Mouse (Mus musculus) CH12.LX (cell line): ENCODE results near the gene Cyfip2.

Experiments
- CHD2 ChIP-seq: IDR thresholded peaks from 2 replicates; pipeline ENCODE4 v1.6.1; 2011; ENCODE audit warnings: low read length, improper control_type of control experiment
- CTCF ChIP-seq, 2 experiments: IDR thresholded peaks in 1 of 2; conservative IDR thresholded peaks in 1 of 2; 2 replicates each; pipeline ENCODE4 v1.5.1; 2011 to 2012; ENCODE audit warnings: low read depth in 2 of 2, low read length in 2 of 2, improper control_type of control experiment in 1 of 2, inconsistent platforms in 1 of 2, mild to moderate bottlenecking in 1 of 2, moderate library complexity in 1 of 2
- MEF2A ChIP-seq: IDR thresholded peaks from 2 replicates; pipeline ENCODE4 v1.6.1; 2014; ENCODE audit warnings: low read depth, mild to moderate bottlenecking, inconsistent platforms, low read length, improper control_type of control experiment, borderline replicate concordance
- MXI1 ChIP-seq: IDR thresholded peaks from 2 replicates; pipeline ENCODE4 v1.6.1; 2011; ENCODE audit warnings: mild to moderate bottlenecking, low read depth, low read length, improper control_type of control experiment
- POLR2A ChIP-seq: IDR thresholded peaks from 2 replicates; pipeline ENCODE4 v1.6.1; 2011; ENCODE audit warnings: low read depth, mild to moderate bottlenecking, improper control_type of control experiment, low read length

- TF ChIP-seq MEF2A (no peak), CTCF (conservative IDR thresholded peaks at IDR 0.05 in 1 of 2, IDR thresholded peaks at IDR 0.05 in 1 of 2; ENCODE audit: low read depth in 2 of 2, low read length in 2 of 2) (no peak), MXI1 (no peak), CHD2 (no peak), POLR2A (no peak)
Measured at GRCm38 (mm10) chr11:46289022-46289421, 23.6 kb downstream of the Cyfip2 start.
